Comparison of ENCODE assay signal across 10 mouse cellular contexts in genomic region chr13:60759136-60759535, GRCm38 (mm10). TPM values are rescaled to one million over a fixed set of nuclear protein-coding genes. Genes with fewer than 3 reads are reported as not detected.
DNase-seq lines count a peak whose midpoint lies in the region; ATAC-seq and TF ChIP-seq lines count a peak whose summit lies in the region.
"Had no signal": no experiment of that assay in that cellular context is flagged by ENCODE, and none has a peak within 500 bp of the region (broad histone marks: within the 10 kb centered on the region; RNA-seq: fewer than 3 reads in every experiment).

No protein-coding gene starts in this region.

- no peaks in the 10 kb centered on the region for H3K27me3 ChIP-seq in forebrain, embryonic 14.5 days (replicated peaks; ENCODE audit: control insufficient read depth, insufficient read depth, low read length)
- H3K27me3 ChIP-seq: CH12.LX; lung, embryonic 15.5 days had no signal

- WGBS in forebrain, embryonic 14.5 days: 40% methylated on average over 6 of the region's 6 CpGs

- H3K4me2 ChIP-seq in forebrain, embryonic 14.5 days (ENCODE audit: low read length): no peak overlapping the region
- H3K4me2 ChIP-seq: lung, embryonic 15.5 days had no signal

- peak; percentile 96 for TF ChIP-seq CTCF in left cerebral cortex, adult 2 months (IDR thresholded peaks at IDR 0.05)

- no peaks in the 10 kb centered on the region for H3K4me1 ChIP-seq in forebrain, embryonic 14.5 days (ENCODE audit: control insufficient read depth, insufficient read depth, low read length)
- H3K4me1 ChIP-seq: lung, embryonic 15.5 days had no signal

- peak; percentile 64 to 65 for DNase-seq in cerebellum, postnatal 10 days
- peak in 1 of 2 experiments; percentile 69 for DNase-seq in left cerebral cortex, adult 2 months (ENCODE audit: extremely low spot score in 1 of 2, low spot score in 2 of 2)
- DNase-seq in left cerebral cortex, adult 11 months (ENCODE audit: low spot score): no peak
- DNase-seq in NIH3T3 (ENCODE audit: low read depth): peak; percentile 78
- DNase-seq in forebrain, embryonic 14.5 days (ENCODE audit: low spot score): peak; percentile 62
- peak; percentile 48 to 57 for DNase-seq in lung, postnatal 4 days

- H3K4me3 ChIP-seq in left cerebral cortex, adult 2 months: no peak overlapping the region
- no peak overlapping the region for H3K4me3 ChIP-seq in forebrain, embryonic 14.5 days (ENCODE audit: low read depth, low read length)
- H3K4me3 ChIP-seq: lung, embryonic 15.5 days had no signal

- intact Hi-C loops in left cerebral cortex, adult 2 months (cut with DNase I): loop anchor here (1.0 to 5.0 kb wide), 2 partner anchors 60 to 483 kb away; no protein-coding TSS in a partner anchor

- H3K9me3 ChIP-seq in forebrain, embryonic 14.5 days (replicated peaks; ENCODE audit: control insufficient read depth, low read length): no peaks in the 10 kb centered on the region
- H3K9me3 ChIP-seq: lung, embryonic 15.5 days had no signal

- H3K27ac ChIP-seq in left cerebral cortex, adult 2 months: no peak overlapping the region
- H3K27ac ChIP-seq in forebrain, embryonic 14.5 days (ENCODE audit: low read depth, low read length): no peak overlapping the region
- H3K27ac ChIP-seq: lung, embryonic 15.5 days had no signal

- ATAC-seq in cerebellum, adult (ENCODE audit: insufficient number of reproducible peaks, low FRiP score, low TSS enrichment): no peak
- no peak for ATAC-seq in forebrain, embryonic 14.5 days
- no peak for ATAC-seq in erythroid progenitor cell, adult 5-6 weeks (replicated peaks; ENCODE audit: low FRiP score, poor library complexity, severe bottlenecking)

- H3K36me3 ChIP-seq in forebrain, embryonic 14.5 days (ENCODE audit: control insufficient read depth, insufficient read depth, low read length): peaks cover 80% of the 10 kb centered on the region

- H3K9ac ChIP-seq in forebrain, embryonic 14.5 days (ENCODE audit: low read length): no peak overlapping the region
- H3K9ac ChIP-seq: lung, embryonic 15.5 days had no signal

RNA-seq across cellular contexts. Expression of gene BC051665, which starts 27.0 kb away (rescaled TPM):
- total RNA-seq in left cerebral cortex, adult 2 months (2021): not detected
- polyA plus RNA-seq in forebrain, embryonic 14.5 days (2014; fragmentation: Nextera tagmentation; extraction: Ambion mirVana): not detected in 2 replicates
- not detected in 2 replicates for total RNA-seq in erythroid progenitor cell, adult 5-6 weeks (2015; ENCODE audit: low replicate concordance)
- not detected in 2 replicates for total RNA-seq in erythroid progenitor cell, adult 5-6 weeks (2017; ENCODE audit: low replicate concordance)
- total RNA-seq: CH12.LX had no signal
- polyA plus RNA-seq: lung, embryonic 15.5 days had no signal

RNA-seq across cellular contexts. Expression of gene Ctsll3, which starts 43.5 kb away (rescaled TPM):
- total RNA-seq in left cerebral cortex, adult 2 months (2021): not detected
- not detected in 2 replicates for polyA plus RNA-seq in forebrain, embryonic 14.5 days (2014; fragmentation: Nextera tagmentation; extraction: Ambion mirVana)
- not detected in 2 replicates for total RNA-seq in erythroid progenitor cell, adult 5-6 weeks (2015; ENCODE audit: low replicate concordance)
- not detected in 2 replicates for total RNA-seq in erythroid progenitor cell, adult 5-6 weeks (2017; ENCODE audit: low replicate concordance)
- total RNA-seq: CH12.LX had no signal
- polyA plus RNA-seq: lung, embryonic 15.5 days had no signal
